Mouse (Mus musculus): Measurements from ENCODE around the gene Pdzrn3. TPM values are rescaled to one million over a fixed set of nuclear protein-coding genes. Genes with fewer than 3 reads are reported as not detected.

The Pdzrn3 gene
- total RNA-seq, 1 experiment from 2014 or later = not detected

DNA sequence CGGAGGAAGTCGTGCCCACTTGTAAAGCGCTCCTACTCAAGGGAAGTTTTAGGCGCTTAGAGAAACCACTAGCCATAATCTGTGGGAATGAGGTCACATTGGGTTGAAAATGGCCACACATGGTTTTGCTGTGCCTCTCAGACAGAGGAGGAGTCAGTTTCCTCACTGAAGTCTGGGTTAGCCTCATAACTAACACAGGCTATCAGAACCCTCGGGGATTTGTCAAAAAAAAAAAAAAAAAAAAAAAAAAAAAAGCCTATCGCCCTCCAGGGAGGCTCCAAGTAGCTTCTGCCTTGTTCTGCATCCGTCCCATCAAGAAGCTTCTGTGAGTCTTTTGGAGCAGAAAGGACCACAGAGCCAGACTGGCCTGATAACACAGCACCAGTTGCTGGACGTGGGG, 80.7 kb downstream of the Pdzrn3 start:
- ATAC-seq (replicated peaks; ENCODE audit: low read depth, poor library complexity, severe bottlenecking) = no peak

DNA sequence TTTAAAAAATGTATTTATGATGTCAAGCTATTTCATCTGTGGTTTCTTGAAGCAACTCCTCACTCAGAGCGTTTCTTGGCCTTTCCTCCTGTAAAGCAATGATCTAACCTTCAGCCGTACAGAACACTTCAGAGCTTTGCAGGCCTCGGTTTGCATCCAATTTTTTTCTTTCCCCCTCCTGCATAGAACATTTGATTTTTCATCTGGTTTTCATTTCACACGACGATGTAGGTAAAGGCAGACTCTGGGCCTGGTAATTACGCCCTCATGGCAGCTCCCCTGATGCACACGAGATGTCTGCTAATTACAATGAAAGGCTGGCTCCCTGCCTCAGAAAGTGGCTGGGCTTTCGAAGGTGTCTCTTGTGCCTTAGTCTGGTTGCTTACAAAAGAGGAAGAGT, 81.4 kb downstream of the Pdzrn3 start:
- no peak for ATAC-seq (replicated peaks; ENCODE audit: low read depth, poor library complexity, severe bottlenecking)

DNA sequence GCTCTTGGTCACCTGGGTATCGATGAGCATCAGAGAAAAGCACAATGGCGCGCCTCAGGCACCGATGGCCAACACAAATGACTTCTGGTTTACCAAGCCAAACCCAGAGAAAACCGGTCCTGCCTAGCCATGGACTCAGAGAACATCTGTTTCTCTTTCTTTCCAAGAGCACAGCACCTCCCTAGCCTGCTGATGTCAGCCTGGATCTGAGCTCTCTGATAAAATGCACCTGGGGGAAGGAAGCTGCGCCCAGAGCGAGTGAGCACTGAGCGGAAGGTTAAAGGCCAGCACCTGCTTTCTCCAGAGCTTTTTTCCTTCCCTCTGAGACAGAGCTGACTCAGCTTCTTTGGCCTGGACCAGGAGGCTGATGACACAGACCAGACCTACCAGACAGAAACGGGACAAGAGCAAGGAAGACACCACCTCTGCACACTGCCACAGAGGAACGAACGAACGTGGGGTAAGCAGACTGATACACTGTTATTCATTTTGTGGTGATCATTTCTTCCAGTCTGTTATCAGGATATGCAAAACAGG, 84.6 kb downstream of the Pdzrn3 start:
- no peak for ATAC-seq (replicated peaks; ENCODE audit: low read depth, poor library complexity, severe bottlenecking)

DNA sequence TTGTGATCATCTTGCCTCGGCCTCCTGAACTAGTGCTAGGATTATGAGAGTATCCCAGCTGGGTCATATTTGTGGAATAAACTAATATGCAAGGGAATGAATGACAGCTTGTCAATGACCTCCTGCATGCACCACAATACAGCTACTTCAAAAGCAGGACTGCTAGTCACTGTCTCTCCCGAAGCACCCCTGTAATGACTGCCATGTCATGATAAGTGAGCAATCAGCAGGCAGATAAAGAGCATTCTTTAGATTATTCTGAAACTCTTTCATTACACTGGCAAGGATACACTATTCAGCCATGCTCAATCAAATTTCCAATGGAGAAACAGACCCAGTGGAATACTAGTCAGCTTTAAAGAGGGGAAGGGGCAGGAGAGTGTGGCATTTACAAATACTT, 85.8 kb downstream of the Pdzrn3 start:
- no peak for ATAC-seq (replicated peaks; ENCODE audit: low read depth, poor library complexity, severe bottlenecking)

DNA sequence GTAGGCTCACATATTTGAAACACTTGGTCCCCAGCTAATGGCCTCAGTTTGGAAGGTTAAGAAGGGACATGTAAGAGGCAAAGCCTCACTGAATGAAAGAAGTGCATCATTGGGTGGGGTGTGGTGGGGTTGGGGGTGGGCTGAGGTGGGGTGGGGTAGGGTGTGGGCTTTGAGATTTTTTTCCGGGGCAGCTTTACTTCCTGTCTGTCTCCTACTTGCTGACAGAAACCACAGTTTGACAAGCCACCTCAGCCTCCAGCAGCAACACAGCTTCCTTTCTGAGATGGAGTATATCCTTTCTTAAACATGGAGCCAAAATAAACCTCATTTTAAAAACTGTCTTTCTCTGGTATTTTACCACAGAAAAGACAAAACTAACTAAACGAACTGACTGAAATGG, 87.5 kb downstream of the Pdzrn3 start:
- ATAC-seq (replicated peaks; ENCODE audit: low read depth, poor library complexity, severe bottlenecking) = peak; percentile 62

DNA sequence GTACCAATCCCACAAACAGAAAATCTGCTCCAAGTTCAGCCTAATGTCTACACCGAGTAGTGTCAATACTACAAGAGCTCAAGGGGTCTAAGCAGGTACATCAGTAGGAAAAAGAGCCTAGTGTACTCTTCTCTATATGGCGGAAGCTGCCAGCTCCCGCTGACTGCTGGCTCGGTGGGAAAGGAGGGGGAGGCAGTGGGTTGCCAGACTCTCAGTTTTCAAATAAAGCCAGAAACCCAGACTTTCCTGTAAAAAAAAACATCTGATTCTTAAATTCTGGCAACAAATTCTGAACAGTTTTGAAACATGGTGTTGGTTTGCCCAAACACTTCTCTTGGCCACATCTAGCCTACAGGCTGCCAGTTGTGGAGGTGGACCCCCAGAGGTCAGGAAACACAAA, 88.3 kb downstream of the Pdzrn3 start:
- no peak for ATAC-seq (replicated peaks; ENCODE audit: low read depth, poor library complexity, severe bottlenecking)

DNA sequence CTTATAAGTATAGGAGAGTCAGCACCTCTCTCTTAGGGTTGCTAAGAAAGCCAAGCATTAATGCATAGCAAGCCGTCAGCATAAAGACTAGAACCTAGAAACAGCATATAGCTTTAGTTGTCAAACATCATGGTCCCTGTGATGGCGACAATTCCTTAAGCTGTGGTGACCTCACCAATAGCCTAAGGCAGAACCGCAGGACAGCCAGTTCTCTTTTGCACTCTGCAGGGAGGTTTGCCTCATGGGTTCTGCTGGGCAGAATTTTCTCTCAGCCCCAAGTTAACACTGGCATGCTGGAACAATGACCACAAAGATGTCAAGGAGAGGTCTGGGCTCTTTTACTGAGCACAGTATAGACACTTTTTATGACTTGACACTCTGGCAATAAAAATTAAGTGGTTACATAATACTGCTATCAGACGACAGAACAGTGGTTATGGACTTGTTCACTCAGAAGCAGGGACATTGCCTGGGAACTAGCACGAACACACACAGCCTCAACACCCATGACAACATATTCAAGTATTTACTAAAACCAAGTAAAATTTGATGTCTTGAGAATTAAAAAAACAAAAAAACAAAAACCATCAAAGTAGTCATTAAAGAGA, 90.0 kb downstream of the Pdzrn3 start:
- ATAC-seq (replicated peaks; ENCODE audit: low read depth, poor library complexity, severe bottlenecking) = no peak

DNA sequence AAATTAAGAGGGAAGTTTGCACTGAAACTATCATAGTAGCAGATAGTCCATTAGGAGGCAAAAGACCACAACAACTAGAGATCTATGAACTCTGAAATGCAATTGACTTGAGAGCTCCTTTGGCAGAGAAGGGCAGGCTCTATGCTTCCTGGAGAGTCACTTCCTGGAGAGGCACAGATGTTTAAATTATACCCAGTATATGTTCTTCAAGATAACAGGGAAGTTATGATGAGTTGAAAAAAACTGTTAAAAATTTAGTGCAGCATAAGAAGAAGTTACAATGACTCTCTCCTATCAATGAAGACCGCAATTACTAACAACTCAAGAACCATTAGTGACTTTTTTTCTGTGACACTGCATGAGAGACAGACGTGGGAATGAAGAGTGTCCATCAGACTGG, 90.6 kb downstream of the Pdzrn3 start:
- peak; percentile 77 for ATAC-seq (replicated peaks; ENCODE audit: low read depth, poor library complexity, severe bottlenecking)

DNA sequence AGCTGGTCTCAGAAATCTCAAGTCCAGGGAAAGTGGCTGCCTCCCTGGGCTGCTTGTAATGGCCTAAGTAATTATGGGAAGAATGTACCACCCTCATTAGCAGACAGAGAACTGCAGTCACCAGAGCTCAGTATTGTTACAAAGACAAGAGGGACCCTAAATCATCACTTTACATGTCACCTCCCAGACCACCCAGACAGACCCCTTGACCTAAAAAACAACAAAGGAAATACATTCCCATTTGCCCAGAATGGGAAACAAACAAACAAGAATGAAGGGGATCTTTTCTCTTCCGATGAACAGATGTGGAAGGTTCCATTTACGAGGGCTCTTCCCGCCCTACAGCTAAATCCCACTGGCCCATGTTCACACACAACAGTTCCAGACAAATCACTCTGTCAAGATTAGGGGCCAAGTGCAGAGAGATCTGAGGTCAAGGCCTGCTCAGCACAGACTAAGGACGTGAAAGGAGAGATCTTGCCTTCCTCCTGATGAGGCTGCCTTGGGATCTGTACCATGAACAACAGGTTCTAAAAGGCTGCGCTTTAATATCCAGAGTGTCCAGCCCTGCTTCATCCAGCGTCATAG, 93.2 kb downstream of the Pdzrn3 start:
- no peak for ATAC-seq (replicated peaks; ENCODE audit: low read depth, poor library complexity, severe bottlenecking)

DNA sequence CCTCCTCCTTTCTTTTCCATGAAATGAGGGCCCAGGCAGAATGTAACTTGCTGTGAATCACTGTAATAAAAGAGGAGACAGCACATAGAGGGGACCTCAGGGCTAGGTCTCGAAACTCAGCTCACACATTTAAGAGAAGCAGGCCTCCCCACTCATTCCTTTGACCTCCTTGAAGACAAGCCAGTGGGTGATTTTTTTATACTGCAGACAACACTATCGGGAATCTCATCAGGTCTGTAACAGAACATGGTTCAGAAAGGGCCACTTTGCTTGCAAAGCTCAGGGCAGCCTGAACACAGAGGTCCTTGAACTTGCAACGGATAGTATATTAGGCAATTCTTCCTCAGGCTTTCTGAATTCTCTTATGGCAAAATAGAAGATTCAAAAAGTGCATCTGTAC, 93.8 kb downstream of the Pdzrn3 start:
- ATAC-seq (replicated peaks; ENCODE audit: low read depth, poor library complexity, severe bottlenecking) = no peak

DNA sequence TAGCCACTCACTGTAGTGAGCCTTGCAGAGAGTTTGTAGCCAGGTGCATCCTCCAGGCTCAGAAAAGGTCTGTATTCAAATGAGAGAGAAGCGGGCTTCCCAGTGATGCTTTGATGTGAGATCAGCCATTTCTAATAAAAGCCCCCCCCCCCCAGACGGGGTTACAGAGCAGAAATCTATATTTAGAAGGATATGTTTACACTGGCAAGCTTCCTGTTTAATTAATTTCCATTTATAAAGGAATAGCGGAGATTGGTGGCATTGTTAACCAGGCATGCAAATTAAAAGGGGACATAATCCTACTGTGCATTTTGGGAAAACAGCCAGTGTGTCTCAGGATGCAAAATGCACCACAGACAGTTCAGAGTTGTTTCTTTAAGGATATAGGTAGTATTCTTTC, 96.1 kb downstream of the Pdzrn3 start:
- no peak for ATAC-seq (replicated peaks; ENCODE audit: low read depth, poor library complexity, severe bottlenecking)

DNA sequence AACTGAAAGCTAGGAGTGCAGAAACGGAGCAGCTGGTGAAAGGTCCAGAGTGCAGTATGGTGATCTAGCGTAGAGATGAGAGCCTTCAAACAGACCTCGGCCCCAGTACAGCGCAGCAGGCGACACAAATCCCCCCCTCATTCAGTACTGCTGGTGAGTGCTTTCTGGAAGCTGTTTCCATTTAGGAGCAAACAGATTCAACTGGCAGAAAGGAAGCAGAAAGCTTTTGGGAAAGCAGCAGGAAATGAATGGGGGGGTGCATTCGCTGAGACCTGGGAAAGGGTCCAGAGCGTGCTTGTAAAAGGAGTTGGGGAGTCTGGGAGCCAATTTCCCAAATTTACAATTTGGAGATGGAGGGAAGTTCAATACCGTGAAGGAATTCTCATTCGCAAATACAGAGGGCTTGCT, 96.9 kb downstream of the Pdzrn3 start:
- ATAC-seq (replicated peaks; ENCODE audit: low read depth, poor library complexity, severe bottlenecking) = no peak

DNA sequence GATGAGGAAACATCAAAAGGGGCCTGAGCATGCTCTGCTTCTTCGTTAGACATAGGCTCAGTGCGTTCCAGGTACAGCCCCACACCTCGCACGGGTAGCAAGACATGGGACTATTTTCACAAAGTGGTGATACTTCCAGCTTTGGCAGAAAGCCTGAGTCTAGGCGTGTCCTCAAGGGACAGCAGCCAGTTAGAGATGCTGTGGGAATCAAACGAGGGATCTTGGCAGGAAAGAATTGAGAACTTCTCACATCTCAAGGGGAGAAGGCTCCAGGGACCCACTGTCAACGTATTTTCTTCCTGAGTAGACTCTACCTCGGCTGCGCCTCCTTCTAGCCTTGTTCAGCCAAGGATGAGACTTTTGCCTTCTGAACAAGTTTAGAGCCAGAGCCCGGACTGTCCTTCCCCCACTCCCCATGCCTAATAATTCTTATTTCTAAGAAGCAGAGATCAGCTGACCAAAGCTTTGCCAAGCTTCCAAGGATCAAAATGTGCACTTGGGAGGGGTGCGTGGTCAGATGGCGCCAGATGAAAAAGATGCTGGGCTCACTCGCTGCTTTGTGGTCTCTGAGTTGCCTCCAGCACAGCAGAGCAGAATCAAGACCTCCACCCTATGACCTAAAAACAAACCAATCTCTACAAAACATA, 99.3 kb downstream of the Pdzrn3 start:
- ATAC-seq (replicated peaks; ENCODE audit: low read depth, poor library complexity, severe bottlenecking) = no peak

DNA sequence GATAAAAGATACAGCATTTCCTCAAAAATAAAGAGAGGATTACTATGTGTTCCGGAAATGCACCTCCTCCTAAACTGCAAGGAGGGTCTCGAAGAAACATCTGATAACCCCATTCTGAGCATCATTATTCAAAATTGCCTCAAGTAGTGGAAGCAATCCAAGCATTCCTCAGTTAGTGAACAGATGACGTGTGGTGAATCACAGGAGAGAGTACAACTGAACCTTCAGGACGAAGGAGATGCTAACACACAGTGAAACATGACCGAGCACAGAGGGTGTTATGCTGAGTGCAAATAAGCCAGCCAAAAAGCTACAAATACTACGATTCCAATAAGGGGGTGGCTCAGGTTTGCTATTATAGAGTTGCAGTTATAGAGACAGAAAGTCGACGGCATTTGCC, 101.4 kb downstream of the Pdzrn3 start:
- ATAC-seq (replicated peaks; ENCODE audit: low read depth, poor library complexity, severe bottlenecking) = no peak

DNA sequence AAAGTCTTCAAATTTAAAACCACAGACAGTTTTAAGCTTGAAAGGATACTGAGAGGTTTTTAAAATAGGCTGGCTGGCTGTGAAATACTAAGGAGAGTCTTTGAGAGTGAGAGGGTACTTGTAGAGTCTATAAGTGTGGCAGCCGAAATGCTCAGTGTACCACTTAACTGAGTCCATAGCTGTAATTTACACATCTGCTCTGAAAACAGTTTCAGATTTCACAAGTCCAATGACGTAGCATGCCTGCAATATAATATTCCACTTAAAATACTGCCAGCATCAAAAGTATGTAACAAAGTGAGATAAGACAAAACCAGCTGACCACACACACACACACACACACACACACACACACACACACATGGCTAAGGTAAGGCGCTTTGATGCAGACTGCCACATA, 101.9 kb downstream of the Pdzrn3 start:
- ATAC-seq (replicated peaks; ENCODE audit: low read depth, poor library complexity, severe bottlenecking) = no peak

DNA sequence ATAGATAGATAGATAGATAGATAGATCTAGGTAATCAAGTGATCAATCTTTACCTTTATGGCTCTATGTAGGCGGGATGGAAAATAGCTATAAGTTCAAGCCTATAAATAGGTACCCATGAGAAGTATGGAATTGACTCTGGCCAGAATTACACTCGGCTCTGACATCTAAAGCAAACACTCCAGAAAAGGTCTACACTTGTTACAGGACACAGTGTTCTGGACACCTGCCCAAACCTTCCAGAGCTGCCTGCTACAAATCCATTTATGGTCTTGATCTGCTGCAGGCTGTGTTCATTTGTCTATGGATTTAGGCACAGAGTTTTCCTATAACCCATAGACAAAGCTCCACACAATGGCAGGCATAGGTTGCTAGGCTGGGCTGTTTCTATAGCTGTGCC, 102.9 kb downstream of the Pdzrn3 start:
- no peak for ATAC-seq (replicated peaks; ENCODE audit: low read depth, poor library complexity, severe bottlenecking)

DNA sequence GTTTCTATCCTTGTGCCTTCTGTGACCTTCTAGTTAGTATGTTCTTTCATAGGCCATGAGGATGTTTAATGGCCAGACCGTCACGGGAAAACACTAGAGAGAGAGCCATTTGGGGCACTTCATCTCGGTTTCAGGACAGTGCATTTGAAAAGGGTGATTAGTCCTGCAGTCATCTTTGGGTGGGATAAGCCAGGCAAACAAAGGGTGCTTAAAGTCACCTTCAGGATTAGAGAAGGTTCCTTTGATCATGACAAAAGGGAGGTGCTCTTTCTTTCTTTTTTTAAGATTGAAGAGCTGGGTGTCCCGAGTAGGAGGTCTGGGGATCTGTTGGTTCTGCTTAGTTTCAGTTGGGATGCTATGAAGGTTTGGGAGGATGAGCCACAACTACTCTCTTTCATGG, 105.4 kb downstream of the Pdzrn3 start:
- ATAC-seq (replicated peaks; ENCODE audit: low read depth, poor library complexity, severe bottlenecking) = no peak

DNA sequence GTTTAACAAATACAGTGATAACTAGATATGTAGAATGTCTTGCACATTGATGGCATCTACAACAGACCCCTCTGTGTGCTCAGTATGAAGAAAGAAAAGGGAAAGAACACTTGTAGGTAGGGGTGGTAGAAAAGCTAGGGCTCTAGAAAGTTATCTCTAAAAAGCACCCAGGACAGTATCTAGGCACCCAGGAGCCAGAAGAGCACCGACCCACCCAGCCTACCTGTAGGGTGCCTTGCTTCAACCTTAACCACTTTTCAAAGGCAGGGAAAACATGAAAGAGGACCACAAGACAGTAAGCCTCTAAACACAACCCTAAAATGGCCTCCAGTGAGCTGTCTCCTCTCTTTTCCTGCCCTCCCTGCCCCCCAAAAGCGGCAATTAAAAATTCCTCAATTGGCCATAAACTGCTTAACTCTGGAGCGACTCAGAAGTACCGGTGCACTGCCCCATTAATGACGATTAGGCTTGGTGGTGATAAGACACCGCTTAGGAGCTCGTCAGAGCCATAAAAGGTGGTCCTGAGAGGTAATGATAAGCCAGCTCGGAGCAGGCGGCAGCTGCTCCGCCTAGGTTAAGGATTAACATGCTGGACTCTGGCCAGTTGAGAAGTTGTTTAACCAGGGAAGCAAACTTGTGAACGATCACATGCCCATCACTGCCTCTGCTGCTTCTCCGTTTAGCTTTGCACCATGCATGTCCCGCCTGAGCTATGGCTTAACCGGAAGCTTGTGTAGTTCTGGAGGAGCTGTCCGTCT, 106.1 kb downstream of the Pdzrn3 start:
- ATAC-seq (replicated peaks; ENCODE audit: low read depth, poor library complexity, severe bottlenecking) = peak; percentile 48

DNA sequence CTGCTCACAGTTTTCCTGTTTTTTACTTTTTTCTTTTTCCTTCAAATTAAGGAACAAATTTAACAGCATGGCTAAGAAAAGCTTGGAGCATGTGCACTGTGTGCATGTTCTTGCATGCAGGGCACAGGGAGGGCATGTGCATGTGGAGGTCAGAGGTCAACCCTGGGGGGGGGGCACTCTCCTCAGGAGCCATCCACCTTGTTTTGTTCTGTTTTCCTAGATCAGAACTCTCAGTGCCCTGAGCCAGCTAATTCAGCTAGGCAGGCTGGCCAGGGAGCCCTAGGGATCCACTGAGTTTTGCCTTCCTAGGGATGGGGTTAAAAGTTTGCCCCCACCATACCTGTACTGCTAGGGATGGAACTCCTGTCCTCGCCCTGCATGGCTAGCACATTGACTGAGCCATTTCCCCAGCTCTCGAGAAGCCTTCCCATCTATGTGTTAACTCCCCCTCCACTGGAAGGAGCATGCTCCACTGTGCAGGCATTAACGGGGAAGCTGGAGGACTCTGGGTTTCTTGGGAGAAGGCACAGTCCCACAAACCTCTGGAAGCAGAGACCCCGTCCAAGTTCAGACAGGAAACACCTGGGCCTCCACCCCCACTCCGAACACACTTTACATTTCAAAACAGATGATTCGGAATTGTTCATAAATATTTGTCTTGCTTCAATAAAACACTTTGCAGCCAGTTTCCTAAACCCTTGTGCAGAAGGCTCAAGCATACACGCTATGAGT, 107.4 kb downstream of the Pdzrn3 start:
- no peak for ATAC-seq (replicated peaks; ENCODE audit: low read depth, poor library complexity, severe bottlenecking)

DNA sequence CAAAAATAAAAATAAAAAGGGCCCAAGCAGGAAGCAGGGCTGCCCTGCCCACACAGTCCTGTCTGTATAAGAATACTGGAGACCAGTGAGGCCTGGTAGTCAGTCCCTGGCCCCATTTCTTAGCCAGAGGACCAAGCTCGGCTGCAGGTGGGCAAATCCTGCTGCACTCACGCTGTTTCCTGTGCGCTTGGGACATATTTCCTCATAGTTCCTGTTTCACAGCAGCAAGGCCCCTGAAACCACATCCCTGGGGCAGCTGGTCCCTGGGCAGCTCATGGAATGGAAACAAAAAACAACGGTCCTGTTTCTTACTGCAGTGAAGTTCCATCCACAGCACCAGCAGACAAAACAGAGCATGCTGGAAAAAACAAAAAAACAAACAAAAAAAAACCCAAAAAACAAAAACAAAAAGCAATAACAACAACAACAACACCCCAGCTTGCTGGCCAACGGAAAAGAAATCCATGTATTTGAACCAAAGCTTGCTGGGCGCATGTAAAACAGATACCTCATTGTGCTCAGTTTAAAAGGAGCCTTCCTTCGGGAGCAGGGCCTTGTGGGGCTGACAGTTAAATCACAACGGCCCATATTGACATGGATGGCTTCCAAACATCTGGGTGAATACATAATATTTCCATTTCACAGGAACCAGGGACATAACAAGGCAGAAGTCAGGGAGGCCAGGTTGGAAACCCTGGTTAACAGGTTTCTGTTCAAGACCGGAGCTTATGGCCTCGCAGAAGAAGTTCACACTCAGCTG, 108.2 kb downstream of the Pdzrn3 start:
- ATAC-seq (replicated peaks; ENCODE audit: low read depth, poor library complexity, severe bottlenecking) = peak; percentile 71
